In the genomic region with DNA sequence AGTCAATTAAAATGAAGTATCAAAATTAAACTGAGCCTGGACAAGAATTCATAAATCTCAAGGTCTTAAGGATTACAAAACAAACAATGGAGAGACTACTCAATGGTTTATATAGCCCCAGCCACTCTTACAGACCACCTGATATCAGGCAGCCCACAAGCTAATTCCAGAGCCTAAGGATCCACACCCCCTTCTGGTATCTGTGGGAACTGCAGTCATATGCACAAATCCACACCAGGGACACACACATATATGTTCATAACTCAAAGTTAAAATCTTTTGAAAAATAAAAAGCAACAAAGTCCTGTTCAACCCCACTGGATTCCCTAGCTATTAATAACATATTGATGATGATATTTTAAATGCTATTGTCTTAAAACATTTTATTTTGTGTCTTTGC, we compare ENCODE assay signal across 20 mouse cellular contexts.
DNase-seq lines count a peak whose midpoint lies in the region; ATAC-seq and TF ChIP-seq lines count a peak whose summit lies in the region.
"Had no signal": no experiment of that assay in that cellular context is flagged by ENCODE, and none has a peak within 500 bp of the region (broad histone marks: within the 10 kb centered on the region; RNA-seq: fewer than 3 reads in every experiment).

No protein-coding gene starts in this region.

- in situ Hi-C loops in Patski (cut with MboI; ENCODE audit: low pct_unique_long_range_greater_than_20kb) = no loop called here

- H3K27me3 ChIP-seq in hindbrain, postnatal 0 days (ENCODE audit: insufficient read depth, low read length) = no peaks in the 10 kb centered on the region
- no peaks in the 10 kb centered on the region for H3K27me3 ChIP-seq in hindbrain, embryonic 12.5 days
- no peaks in the 10 kb centered on the region for H3K27me3 ChIP-seq in liver, postnatal 0 days (ENCODE audit: insufficient read depth, low read length)
- H3K27me3 ChIP-seq in liver, embryonic 11.5 days (replicated peaks; ENCODE audit: control insufficient read depth, insufficient read depth, low read length) = no peaks in the 10 kb centered on the region
- H3K27me3 ChIP-seq in Patski = peaks cover 4% of the 10 kb centered on the region
- no peaks in the 10 kb centered on the region for H3K27me3 ChIP-seq in stomach, postnatal 0 days (ENCODE audit: control insufficient read depth, insufficient read depth, low read length)
- H3K27me3 ChIP-seq: embryonic facial prominence, embryonic 13.5 days; forebrain, embryonic 12.5 days; limb, embryonic 15.5 days; liver, embryonic 15.5 days; midbrain, embryonic 12.5 days had no signal

- H3K9me3 ChIP-seq in hindbrain, postnatal 0 days (ENCODE audit: low read length) = no peaks in the 10 kb centered on the region
- H3K9me3 ChIP-seq in hindbrain, embryonic 12.5 days (replicated peaks) = no peaks in the 10 kb centered on the region
- no peaks in the 10 kb centered on the region for H3K9me3 ChIP-seq in liver, postnatal 0 days (ENCODE audit: low read length)
- H3K9me3 ChIP-seq in liver, embryonic 11.5 days (ENCODE audit: control insufficient read depth, low read length) = no peaks in the 10 kb centered on the region
- no peaks in the 10 kb centered on the region for H3K9me3 ChIP-seq in stomach, postnatal 0 days (ENCODE audit: control insufficient read depth, low read length)
- H3K9me3 ChIP-seq: embryonic facial prominence, embryonic 13.5 days; forebrain, embryonic 12.5 days; limb, embryonic 15.5 days; liver, embryonic 15.5 days; midbrain, embryonic 12.5 days had no signal

- no peaks in the 10 kb centered on the region for H3K4me1 ChIP-seq in hindbrain, postnatal 0 days (ENCODE audit: insufficient read depth, low read length)
- H3K4me1 ChIP-seq in hindbrain, embryonic 12.5 days = no peaks in the 10 kb centered on the region
- H3K4me1 ChIP-seq in liver, postnatal 0 days (ENCODE audit: insufficient read depth) = no peaks in the 10 kb centered on the region
- no peaks in the 10 kb centered on the region for H3K4me1 ChIP-seq in liver, embryonic 11.5 days (replicated peaks; ENCODE audit: control insufficient read depth, insufficient read depth, low read length)
- no peaks in the 10 kb centered on the region for H3K4me1 ChIP-seq in stomach, postnatal 0 days (replicated peaks; ENCODE audit: control insufficient read depth, insufficient read depth)
- H3K4me1 ChIP-seq: embryonic facial prominence, embryonic 13.5 days; forebrain, embryonic 12.5 days; limb, embryonic 15.5 days; liver, embryonic 15.5 days; midbrain, embryonic 12.5 days had no signal

- ATAC-seq in hindbrain, postnatal 0 days = no peak
- no peak for ATAC-seq in hindbrain, embryonic 12.5 days (ENCODE audit: low FRiP score)
- no peak for ATAC-seq in liver, postnatal 0 days
- ATAC-seq in liver, embryonic 11.5 days (replicated peaks; ENCODE audit: low FRiP score) = no peak
- no peak for ATAC-seq in Patski
- ATAC-seq in stomach, postnatal 0 days (ENCODE audit: low FRiP score, low TSS enrichment) = no peak

- POLR2A ChIA-PET in Patski (lab: Charles Lee) = no interaction called here

- CTCF ChIA-PET in Patski (lab: Charles Lee) = no interaction called here

- no peak for DNase-seq in hindbrain, postnatal 0 days (ENCODE audit: low spot score)
- no peak for DNase-seq in liver, postnatal 0 days
- DNase-seq in liver, embryonic 11.5 days (ENCODE audit: low spot score) = no peak
- DNase-seq in Patski (ENCODE audit: low read depth, low spot score) = no peak
- no peak for DNase-seq in stomach, postnatal 0 days (ENCODE audit: low spot score)
- no peak for DNase-seq in thymus, postnatal 0 days (ENCODE audit: low spot score)
- DNase-seq: adrenal gland, postnatal 36 days; cerebellum, adult 11 months; cerebellum, postnatal 36 days; embryo, embryonic 11 days; left cerebral cortex, postnatal 4 days; thymus, postnatal 14 days had no signal

- no peak overlapping the region for H3K27ac ChIP-seq in hindbrain, postnatal 0 days
- H3K27ac ChIP-seq in hindbrain, embryonic 12.5 days = no peak overlapping the region
- H3K27ac ChIP-seq in liver, postnatal 0 days (ENCODE audit: low read depth) = no peak overlapping the region
- H3K27ac ChIP-seq in liver, embryonic 11.5 days (ENCODE audit: low read depth, low read length) = no peak overlapping the region
- no peak overlapping the region for H3K27ac ChIP-seq in stomach, postnatal 0 days (replicated peaks)
- H3K27ac ChIP-seq: embryonic facial prominence, embryonic 13.5 days; forebrain, embryonic 12.5 days; limb, embryonic 15.5 days; liver, embryonic 15.5 days; midbrain, embryonic 12.5 days had no signal

- H3K36me3 ChIP-seq in hindbrain, postnatal 0 days (ENCODE audit: insufficient read depth, low read length) = no peaks in the 10 kb centered on the region
- H3K36me3 ChIP-seq in hindbrain, embryonic 12.5 days = no peaks in the 10 kb centered on the region
- H3K36me3 ChIP-seq in liver, postnatal 0 days (replicated peaks; ENCODE audit: insufficient read depth, low read length) = no peaks in the 10 kb centered on the region
- no peaks in the 10 kb centered on the region for H3K36me3 ChIP-seq in liver, embryonic 11.5 days (ENCODE audit: control insufficient read depth, insufficient read depth, low read length)
- H3K36me3 ChIP-seq in stomach, postnatal 0 days (ENCODE audit: control insufficient read depth, insufficient read depth, low read length) = no peaks in the 10 kb centered on the region
- H3K36me3 ChIP-seq: embryonic facial prominence, embryonic 13.5 days; forebrain, embryonic 12.5 days; limb, embryonic 15.5 days; liver, embryonic 15.5 days; midbrain, embryonic 12.5 days had no signal

- H3K4me3 ChIP-seq in hindbrain, postnatal 0 days (ENCODE audit: low read length) = no peak overlapping the region
- no peak overlapping the region for H3K4me3 ChIP-seq in hindbrain, embryonic 12.5 days
- H3K4me3 ChIP-seq in liver, postnatal 0 days (ENCODE audit: low read depth, low read length) = no peak overlapping the region
- H3K4me3 ChIP-seq in liver, embryonic 11.5 days (ENCODE audit: low read depth, low read length) = no peak overlapping the region
- H3K4me3 ChIP-seq in stomach, postnatal 0 days (ENCODE audit: low read depth, low read length) = no peak overlapping the region
- H3K4me3 ChIP-seq: embryonic facial prominence, embryonic 13.5 days; erythroblast, embryonic 14.5 days; forebrain, embryonic 12.5 days; limb, embryonic 15.5 days; liver, embryonic 15.5 days; midbrain, embryonic 12.5 days had no signal

- no peak overlapping the region for H3K4me2 ChIP-seq in hindbrain, postnatal 0 days (ENCODE audit: low read depth, low read length)
- H3K4me2 ChIP-seq in hindbrain, embryonic 12.5 days (replicated peaks) = no peak overlapping the region
- H3K4me2 ChIP-seq in liver, postnatal 0 days (ENCODE audit: low read depth, low read length) = no peak overlapping the region
- no peak overlapping the region for H3K4me2 ChIP-seq in liver, embryonic 11.5 days
- H3K4me2 ChIP-seq in stomach, postnatal 0 days (replicated peaks; ENCODE audit: low read depth) = no peak overlapping the region
- H3K4me2 ChIP-seq: embryonic facial prominence, embryonic 13.5 days; forebrain, embryonic 12.5 days; heart, embryonic 11.5 days; limb, embryonic 15.5 days; liver, embryonic 15.5 days; midbrain, embryonic 12.5 days had no signal

- no peak overlapping the region for H3K9ac ChIP-seq in hindbrain, postnatal 0 days (replicated peaks; ENCODE audit: low read length)
- no peak overlapping the region for H3K9ac ChIP-seq in hindbrain, embryonic 12.5 days
- H3K9ac ChIP-seq in liver, postnatal 0 days (replicated peaks) = no peak overlapping the region
- no peak overlapping the region for H3K9ac ChIP-seq in liver, embryonic 11.5 days (ENCODE audit: low read depth, low read length)
- H3K9ac ChIP-seq in stomach, postnatal 0 days (ENCODE audit: low read length) = no peak overlapping the region
- H3K9ac ChIP-seq: embryonic facial prominence, embryonic 13.5 days; forebrain, embryonic 12.5 days; limb, embryonic 15.5 days; liver, embryonic 15.5 days; midbrain, embryonic 12.5 days had no signal

- TF ChIP-seq CTCF in hindbrain, postnatal 0 days (IDR thresholded peaks at IDR 0.05; ENCODE audit: low read depth) = peak; percentile 47
- TF ChIP-seq CTCF in liver, postnatal 0 days (IDR thresholded peaks at IDR 0.05; ENCODE audit: low read depth) = peak; percentile 15; the same call in 1 of the 2 replicates
- TF ChIP-seq CTCF in Patski (IDR thresholded peaks at IDR 0.05) = peak; percentile 32
- TF ChIP-seq CTCF in stomach, postnatal 0 days (IDR thresholded peaks at IDR 0.05; ENCODE audit: low read depth) = peak; percentile 17; the same call in 1 of the 2 replicates

- no peak for TF ChIP-seq EP300 in liver, postnatal 0 days (IDR thresholded peaks at IDR 0.05; ENCODE audit: low read depth)
- TF ChIP-seq EP300 in stomach, postnatal 0 days (optimal IDR thresholded peaks at IDR 0.05) = no peak
